Mouse (Mus musculus): ENCODE results near the gene Trim44. TPM values are rescaled to one million over a fixed set of nuclear protein-coding genes. Genes with fewer than 3 reads are reported as not detected.

Trim44 gene
- polyA plus RNA-seq, 1 experiment from 2014 or later = 4.9 TPM

GRCm38 (mm10) chr2:102331092-102331491 lies 76.5 kb downstream of the Trim44 start:
- DNase-seq (no peak), ATAC-seq (no peak)
- H3K27me3 ChIP-seq (ENCODE audit: insufficient read depth, low read length) = no peaks in the 10 kb centered on the region
- H3K4me3 ChIP-seq (ENCODE audit: low read depth, low read length) = no peak overlapping the region
- no peak overlapping the region for H3K27ac ChIP-seq (ENCODE audit: low read depth)
- no peaks in the 10 kb centered on the region for H3K36me3 ChIP-seq (replicated peaks; ENCODE audit: insufficient read depth, low read length)
- H3K9ac ChIP-seq (replicated peaks) = no peak overlapping the region
- no peak overlapping the region for H3K4me2 ChIP-seq (ENCODE audit: low read depth, low read length)
- WGBS (ENCODE audit: insufficient replicate concordance) = 77% methylated on average over 3 of the region's 3 CpGs
- H3K9me3 ChIP-seq (ENCODE audit: low read length) = no peaks in the 10 kb centered on the region
- no peaks in the 10 kb centered on the region for H3K4me1 ChIP-seq (ENCODE audit: insufficient read depth)
- TF ChIP-seq CTCF (IDR thresholded peaks at IDR 0.05; ENCODE audit: low read depth) (no peak), EP300 (IDR thresholded peaks at IDR 0.05; ENCODE audit: low read depth) (no peak)

- TF ChIP-seq EP300 (IDR thresholded peaks at IDR 0.05; ENCODE audit: low read depth) (no peak), CTCF (IDR thresholded peaks at IDR 0.05; ENCODE audit: low read depth) (no peak)
- H3K4me2 ChIP-seq (ENCODE audit: low read depth, low read length) = no peak overlapping the region
- H3K9me3 ChIP-seq (ENCODE audit: low read length) = no peaks in the 10 kb centered on the region
- no peak overlapping the region for H3K9ac ChIP-seq (replicated peaks)
- no peaks in the 10 kb centered on the region for H3K36me3 ChIP-seq (replicated peaks; ENCODE audit: insufficient read depth, low read length)
- no peaks in the 10 kb centered on the region for H3K4me1 ChIP-seq (ENCODE audit: insufficient read depth)
- ATAC-seq = no peak
- no peak overlapping the region for H3K27ac ChIP-seq (ENCODE audit: low read depth)
- no peaks in the 10 kb centered on the region for H3K27me3 ChIP-seq (ENCODE audit: insufficient read depth, low read length)
- WGBS (ENCODE audit: insufficient replicate concordance) = 80% methylated on average over 2 of the region's 2 CpGs
- DNase-seq = no peak
- H3K4me3 ChIP-seq (ENCODE audit: low read depth, low read length) = no peak overlapping the region
Measured at GRCm38 (mm10) chr2:102325921-102326320, 81.7 kb downstream of the Trim44 start.

- Histone ChIP-seq H3K9me3 (ENCODE audit: low read length) (no peaks in the 10 kb centered on the region), H3K27ac (ENCODE audit: low read depth) (no peak overlapping the region), H3K27me3 (ENCODE audit: insufficient read depth, low read length) (no peaks in the 10 kb centered on the region), H3K36me3 (replicated peaks; ENCODE audit: insufficient read depth, low read length) (no peaks in the 10 kb centered on the region), H3K4me1 (ENCODE audit: insufficient read depth) (no peaks in the 10 kb centered on the region), H3K4me2 (ENCODE audit: low read depth, low read length) (no peak overlapping the region), H3K4me3 (ENCODE audit: low read depth, low read length) (no peak overlapping the region), H3K9ac (replicated peaks) (no peak overlapping the region)
- no peak for ATAC-seq
- no peak for TF ChIP-seq EP300 (IDR thresholded peaks at IDR 0.05; ENCODE audit: low read depth)
- TF ChIP-seq CTCF (IDR thresholded peaks at IDR 0.05; ENCODE audit: low read depth) = no peak
- DNase-seq = no peak
Measured at GRCm38 (mm10) chr2:102324336-102324735, 83.3 kb downstream of the Trim44 start.

GRCm38 (mm10) chr2:102316540-102316939 lies 91.1 kb downstream of the Trim44 start:
- Histone ChIP-seq H3K27me3 (ENCODE audit: insufficient read depth, low read length) (no peaks in the 10 kb centered on the region), H3K4me3 (ENCODE audit: low read depth, low read length) (no peak overlapping the region), H3K9me3 (ENCODE audit: low read length) (no peaks in the 10 kb centered on the region), H3K36me3 (replicated peaks; ENCODE audit: insufficient read depth, low read length) (no peaks in the 10 kb centered on the region), H3K4me2 (ENCODE audit: low read depth, low read length) (no peak overlapping the region), H3K9ac (replicated peaks) (no peak overlapping the region), H3K27ac (ENCODE audit: low read depth) (no peak overlapping the region), H3K4me1 (ENCODE audit: insufficient read depth) (no peaks in the 10 kb centered on the region)
- TF ChIP-seq EP300 (IDR thresholded peaks at IDR 0.05; ENCODE audit: low read depth) (no peak), CTCF (IDR thresholded peaks at IDR 0.05; ENCODE audit: low read depth) (no peak)
- whole genome bisulfite sequencing (ENCODE audit: insufficient replicate concordance) = 81% methylated on average over 3 of the region's 3 CpGs
- DNase-seq (no peak), ATAC-seq (no peak)

GRCm38 (mm10) chr2:102315153-102315552 lies 92.5 kb downstream of the Trim44 start:
- Histone ChIP-seq H3K36me3 (replicated peaks; ENCODE audit: insufficient read depth, low read length) (no peaks in the 10 kb centered on the region), H3K4me2 (ENCODE audit: low read depth, low read length) (no peak overlapping the region), H3K9ac (replicated peaks) (no peak overlapping the region), H3K27ac (ENCODE audit: low read depth) (no peak overlapping the region), H3K9me3 (ENCODE audit: low read length) (no peaks in the 10 kb centered on the region), H3K4me3 (ENCODE audit: low read depth, low read length) (no peak overlapping the region), H3K27me3 (ENCODE audit: insufficient read depth, low read length) (no peaks in the 10 kb centered on the region), H3K4me1 (ENCODE audit: insufficient read depth) (no peaks in the 10 kb centered on the region)
- WGBS (ENCODE audit: insufficient replicate concordance) = 81% methylated on average over 4 of the region's 4 CpGs
- ATAC-seq (no peak), DNase-seq (no peak)
- TF ChIP-seq CTCF (IDR thresholded peaks at IDR 0.05; ENCODE audit: low read depth) = no peak
- no peak for TF ChIP-seq EP300 (IDR thresholded peaks at IDR 0.05; ENCODE audit: low read depth)

- Histone ChIP-seq H3K27ac (ENCODE audit: low read depth) (no peak overlapping the region), H3K9me3 (ENCODE audit: low read length) (no peaks in the 10 kb centered on the region), H3K9ac (replicated peaks) (no peak overlapping the region), H3K4me1 (ENCODE audit: insufficient read depth) (no peaks in the 10 kb centered on the region), H3K36me3 (replicated peaks; ENCODE audit: insufficient read depth, low read length) (no peaks in the 10 kb centered on the region), H3K4me2 (ENCODE audit: low read depth, low read length) (no peak overlapping the region), H3K27me3 (ENCODE audit: insufficient read depth, low read length) (no peaks in the 10 kb centered on the region), H3K4me3 (ENCODE audit: low read depth, low read length) (no peak overlapping the region)
- 35% methylated on average over 1 of the region's 1 CpGs for WGBS (ENCODE audit: insufficient replicate concordance)
- no peak for ATAC-seq
- TF ChIP-seq CTCF (IDR thresholded peaks at IDR 0.05; ENCODE audit: low read depth) = no peak
- TF ChIP-seq EP300 (IDR thresholded peaks at IDR 0.05; ENCODE audit: low read depth) = no peak
- no peak for DNase-seq
Measured at GRCm38 (mm10) chr2:102314610-102315009, 93.0 kb downstream of the Trim44 start.

- H3K9ac ChIP-seq (replicated peaks) = no peak overlapping the region
- no peak overlapping the region for H3K4me3 ChIP-seq (ENCODE audit: low read depth, low read length)
- WGBS (ENCODE audit: insufficient replicate concordance) = 79% methylated on average over 2 of the region's 2 CpGs
- no peaks in the 10 kb centered on the region for H3K9me3 ChIP-seq (ENCODE audit: low read length)
- no peak overlapping the region for H3K27ac ChIP-seq (ENCODE audit: low read depth)
- ATAC-seq (no peak), DNase-seq (no peak)
- no peaks in the 10 kb centered on the region for H3K27me3 ChIP-seq (ENCODE audit: insufficient read depth, low read length)
- TF ChIP-seq CTCF (IDR thresholded peaks at IDR 0.05; ENCODE audit: low read depth) (no peak), EP300 (IDR thresholded peaks at IDR 0.05; ENCODE audit: low read depth) (no peak)
- no peaks in the 10 kb centered on the region for H3K4me1 ChIP-seq (ENCODE audit: insufficient read depth)
- no peaks in the 10 kb centered on the region for H3K36me3 ChIP-seq (replicated peaks; ENCODE audit: insufficient read depth, low read length)
- H3K4me2 ChIP-seq (ENCODE audit: low read depth, low read length) = no peak overlapping the region
Measured at GRCm38 (mm10) chr2:102314068-102314467, 93.6 kb downstream of the Trim44 start.
